Mouse (Mus musculus): ENCODE data around the gene Gabpa.

- TF ChIP-seq CTCF (conservative IDR thresholded peaks at IDR 0.05; ENCODE audit: low read length), result no peak
- no peak for TF ChIP-seq POU5F1 (IDR thresholded peaks at IDR 0.05; ENCODE audit: borderline replicate concordance, low read length)
These were observed 44.0 kb upstream of the Gabpa start for GRCm38 (mm10) chr16:84790595-84791165.

All from E14TG2a.4 (cell line).